Mouse (Mus musculus) cerebellum, postnatal 10 days (tissue): Measurements from ENCODE around the gene Aspg.

ENCODE experiments used
- DNase-seq, 2 experiments: peaks; one replicate each; pipeline ENCODE4 v3.0.0; 2021; ENCODE audit warnings: mixed read lengths in 2 of 2

Gene Aspg

GRCm38 (mm10) chr12:112117006-112117405 is 10.5 kb downstream of the Aspg start:
- peak in 1 of 2 experiments; percentile 7 for DNase-seq

GRCm38 (mm10) chr12:112117649-112118048 is 11.2 kb downstream of the Aspg start:
- DNase-seq, result no peak

DNA sequence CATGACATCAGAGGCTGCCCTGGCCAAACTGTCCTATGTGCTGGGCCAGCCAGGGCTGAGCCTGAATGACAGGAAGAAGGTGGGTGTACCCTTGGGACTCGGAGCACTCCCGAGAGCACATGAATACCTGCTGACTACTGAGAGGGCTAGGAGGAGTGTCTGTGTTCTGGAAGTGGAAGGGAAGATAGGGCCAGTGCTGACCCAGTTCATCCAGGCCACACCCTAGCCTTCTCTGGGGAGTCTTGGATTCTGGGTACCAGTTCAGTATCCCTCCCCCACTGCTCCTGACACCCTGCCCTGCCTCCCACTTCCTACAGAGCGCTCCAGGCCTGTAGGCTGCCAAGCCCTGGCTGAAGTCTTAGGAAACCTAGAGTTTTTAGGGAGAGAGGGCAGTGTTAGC is 14.7 kb downstream of the Aspg start:
- DNase-seq, result no peak

GRCm38 (mm10) chr12:112125903-112126302 is 19.4 kb downstream of the Aspg start:
- DNase-seq, result no peak

GRCm38 (mm10) chr12:112126931-112127635 is 20.6 kb downstream of the Aspg start:
- no peak for DNase-seq

DNA sequence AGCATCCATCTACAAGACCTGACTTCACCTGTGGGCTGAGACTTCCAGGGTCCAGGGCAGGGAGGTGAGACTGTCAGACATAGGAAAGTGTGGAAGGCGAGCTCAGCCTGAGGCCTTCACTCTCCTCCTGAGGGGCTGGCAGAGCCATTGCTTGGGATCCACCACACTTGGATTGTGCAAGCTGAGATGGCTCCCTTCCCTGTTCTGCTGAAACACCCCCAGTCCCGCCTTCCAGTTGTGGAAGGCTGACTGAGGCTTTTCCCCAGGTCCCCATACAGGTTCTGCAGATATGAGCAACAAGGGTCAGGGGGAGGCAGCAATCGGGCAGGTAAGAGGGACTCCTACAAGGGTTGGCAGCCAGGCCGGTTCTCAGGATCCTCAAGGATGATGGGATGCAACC is 22.0 kb downstream of the Aspg start:
- DNase-seq, result no peak

GRCm38 (mm10) chr12:112129300-112129856 is 22.9 kb downstream of the Aspg start:
- no peak for DNase-seq

DNA sequence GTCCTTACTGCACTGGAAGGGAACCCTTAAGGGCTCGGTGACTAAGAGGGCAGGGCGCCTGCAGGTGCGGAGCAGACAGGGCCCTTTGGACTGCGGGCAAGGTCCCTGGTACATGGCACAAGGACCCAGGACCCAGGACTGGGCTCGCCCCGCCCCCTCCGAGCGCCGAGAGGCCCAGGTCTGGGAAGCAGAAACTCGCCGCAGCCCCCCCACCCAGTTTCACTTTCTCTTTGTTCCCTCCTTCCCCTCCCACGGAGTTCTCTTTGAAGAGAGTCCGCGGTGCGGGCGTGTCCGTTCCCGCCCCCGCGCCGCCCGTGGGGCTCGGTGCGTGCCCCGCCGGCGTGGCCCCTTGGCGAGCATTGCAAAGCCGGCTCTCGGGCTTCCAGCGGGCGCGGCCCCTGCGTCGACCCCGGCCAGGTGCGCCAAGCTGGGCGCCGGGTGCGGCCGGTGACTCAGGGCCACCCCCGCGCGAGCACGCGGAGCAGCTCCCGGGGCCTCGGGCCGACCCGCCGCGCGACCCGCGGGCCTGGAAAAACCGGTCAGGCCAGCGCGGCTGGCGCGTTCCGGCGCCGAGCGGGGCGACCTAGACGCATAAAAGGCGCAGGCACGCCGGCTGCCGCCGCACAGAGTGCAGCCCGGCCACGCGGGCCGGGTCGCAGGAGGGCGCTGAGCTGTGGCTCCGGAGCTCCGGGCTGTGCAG is 23.8 kb downstream of the Aspg start:
- DNase-seq, result peak; percentile 57 to 58

GRCm38 (mm10) chr12:112130957-112131356 is 24.5 kb downstream of the Aspg start:
- no peak for DNase-seq

- DNase-seq, result peak; percentile 76 to 81
These were observed 33.8 kb downstream of the Aspg start for GRCm38 (mm10) chr12:112140231-112140630.

DNA sequence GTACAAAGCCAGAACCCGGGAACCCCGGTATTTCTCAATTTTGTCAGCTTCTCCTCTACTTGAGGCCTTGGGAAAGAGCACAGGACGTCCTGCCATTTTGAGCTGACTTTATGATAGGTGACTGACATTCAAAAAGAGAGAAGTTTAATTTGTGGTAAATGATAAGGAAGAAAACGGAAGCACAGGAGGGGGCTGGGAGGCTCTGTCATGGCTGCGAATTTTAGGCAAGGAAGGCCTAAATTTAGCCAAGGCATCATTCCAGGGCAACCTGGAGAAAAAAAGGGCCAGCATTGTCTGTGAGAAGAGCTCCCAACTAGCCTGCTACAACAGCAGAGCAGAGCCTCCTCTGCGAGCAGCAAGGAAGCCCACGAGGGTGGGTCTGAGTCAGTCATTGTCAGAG is 34.3 kb downstream of the Aspg start:
- DNase-seq, result no peak

DNA sequence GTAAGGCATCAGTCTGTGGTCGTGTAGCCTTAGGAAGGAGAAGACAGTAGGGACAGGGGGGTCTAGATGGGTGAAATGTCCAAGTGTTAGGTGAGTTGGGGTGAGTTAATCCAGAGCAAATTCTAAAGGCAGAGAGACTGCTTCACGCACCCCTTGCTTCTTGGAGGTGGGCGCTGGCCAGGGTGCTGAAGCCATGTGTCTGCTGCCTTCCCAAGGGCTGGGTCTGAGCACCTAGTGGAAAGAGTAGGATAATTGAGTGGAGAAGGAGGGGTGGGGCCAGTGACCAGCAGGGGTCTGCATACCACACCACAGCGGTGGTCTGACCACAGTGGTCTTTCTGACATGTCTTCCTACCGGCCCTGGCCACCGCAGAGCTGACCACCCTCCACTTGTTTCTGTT is 34.8 kb downstream of the Aspg start:
- no peak for DNase-seq

DNA sequence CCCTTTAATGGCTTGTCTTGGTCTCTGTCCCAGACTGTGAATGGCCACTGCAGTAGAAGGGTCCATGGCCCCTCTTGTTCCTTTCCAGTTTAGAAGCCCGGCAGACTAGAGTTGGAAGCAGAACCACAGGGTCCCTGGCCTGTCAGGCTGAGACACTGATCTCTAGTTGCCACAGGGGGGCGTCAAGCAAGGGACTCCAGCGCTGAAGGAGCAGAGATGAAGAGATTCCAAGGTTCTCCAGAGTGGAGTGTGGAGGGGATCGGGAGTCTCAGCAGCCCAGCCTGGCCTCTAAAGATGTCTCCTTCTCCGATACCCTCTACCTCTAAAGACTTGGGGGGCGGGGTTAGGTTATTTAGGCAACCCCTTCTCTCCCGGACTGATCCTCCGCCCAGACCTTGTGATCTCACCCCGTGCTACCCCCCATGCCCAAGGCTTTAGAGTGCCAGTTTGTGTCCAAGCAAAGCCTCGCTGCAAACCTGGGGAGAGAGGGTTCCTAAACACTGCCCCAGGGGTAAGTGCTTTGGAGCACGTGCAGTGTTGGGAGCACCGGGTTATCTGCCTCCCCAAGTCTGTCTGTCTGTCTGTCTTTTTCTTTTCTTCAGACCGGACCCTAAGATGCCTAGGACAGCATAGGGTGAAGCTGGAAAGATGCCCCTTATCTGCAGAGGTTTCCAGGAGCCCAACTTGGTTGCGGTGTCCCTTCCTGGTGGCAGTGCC is 36.8 kb downstream of the Aspg start:
- peak; percentile 66 to 71 for DNase-seq

DNA sequence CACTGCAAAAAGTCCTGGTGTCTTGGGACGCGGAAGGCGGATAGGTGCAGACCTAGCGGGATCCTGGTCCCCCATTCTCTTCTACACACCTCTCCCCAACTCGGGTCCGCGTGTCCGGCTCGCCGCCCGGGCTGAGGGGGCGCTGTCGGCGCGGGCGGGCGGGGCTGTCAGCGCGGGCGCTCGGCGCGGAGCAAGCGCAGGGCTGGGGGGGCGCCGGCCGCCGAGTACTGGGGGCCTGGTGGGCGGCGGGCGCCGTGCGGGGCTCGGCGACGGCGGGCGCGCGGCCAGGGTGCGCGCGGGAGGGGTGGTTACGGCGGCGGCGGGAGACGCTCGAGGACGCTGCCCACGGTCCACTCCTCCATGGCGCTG is 37.3 kb downstream of the Aspg start:
- DNase-seq, result peak; percentile 47 to 52

- DNase-seq, result peak in 1 of 2 experiments; percentile 41
These were observed 38.1 kb downstream of the Aspg start for GRCm38 (mm10) chr12:112144377-112145115.

DNA sequence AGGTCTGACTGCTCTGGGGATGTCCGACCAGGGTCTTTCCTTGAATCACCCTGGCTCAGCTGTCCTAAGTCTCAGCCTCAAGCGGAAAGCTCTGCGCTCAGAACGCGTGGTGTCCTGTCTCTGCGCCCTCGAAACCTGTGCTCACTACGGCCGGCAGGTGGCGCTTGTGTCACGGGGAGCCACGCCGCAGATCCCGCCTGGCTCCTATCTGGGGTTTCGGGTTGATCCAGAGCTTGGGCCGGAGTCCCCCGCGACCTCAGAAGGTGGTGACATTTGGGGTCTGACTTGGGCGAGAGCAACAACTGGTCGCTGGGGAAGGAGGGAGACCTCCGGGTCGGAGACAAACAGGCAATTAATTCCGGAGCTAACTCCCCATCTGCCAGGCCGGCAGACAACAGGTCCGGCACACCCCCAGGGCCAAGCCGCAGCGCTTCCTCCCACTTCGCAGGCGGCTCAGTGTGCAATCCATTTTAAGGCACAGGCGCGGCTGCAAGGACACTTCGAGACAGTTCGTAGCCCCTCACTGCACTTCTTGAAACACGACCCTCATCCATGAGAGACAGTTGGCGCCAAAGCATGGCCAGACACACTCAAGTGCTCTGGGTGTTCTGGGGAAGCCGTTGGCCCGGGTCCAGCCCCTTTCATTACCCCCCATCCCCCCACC is 38.9 kb downstream of the Aspg start:
- DNase-seq, result peak; percentile 93 to 94

GRCm38 (mm10) chr12:112145875-112146651 is 39.6 kb downstream of the Aspg start, which contains the start of gene Kif26a:
Gene Kif26a (plus strand): TSS chr12:112146208.
- peak; percentile 46 to 56 for DNase-seq

DNA sequence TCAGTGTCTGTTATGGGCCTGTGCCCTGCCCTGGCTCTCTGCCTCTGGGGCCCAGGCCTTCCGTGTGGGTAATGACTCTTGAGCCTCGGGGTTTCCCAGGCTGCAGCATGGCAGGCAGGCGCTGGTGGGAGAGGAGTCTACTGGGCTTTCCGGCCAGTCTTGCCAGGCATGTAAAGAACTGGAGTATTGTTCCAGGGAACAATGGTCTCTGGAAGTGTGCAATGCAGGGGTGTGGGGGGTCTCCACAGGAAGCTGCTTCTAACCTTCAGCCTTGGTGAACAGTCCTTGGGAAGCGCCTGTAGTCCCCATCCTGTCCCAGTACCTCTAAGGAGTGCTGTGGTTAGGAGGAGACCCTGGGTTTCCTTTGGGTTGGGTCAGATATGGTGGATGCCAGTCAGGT is 40.9 kb downstream of the Aspg start:
- DNase-seq, result no peak

- DNase-seq, result no peak
These were observed 43.5 kb downstream of the Aspg start for GRCm38 (mm10) chr12:112150011-112150410.

- DNase-seq, result peak in 1 of 2 experiments; percentile 37
These were observed 44.9 kb downstream of the Aspg start for GRCm38 (mm10) chr12:112151244-112151979.

DNA sequence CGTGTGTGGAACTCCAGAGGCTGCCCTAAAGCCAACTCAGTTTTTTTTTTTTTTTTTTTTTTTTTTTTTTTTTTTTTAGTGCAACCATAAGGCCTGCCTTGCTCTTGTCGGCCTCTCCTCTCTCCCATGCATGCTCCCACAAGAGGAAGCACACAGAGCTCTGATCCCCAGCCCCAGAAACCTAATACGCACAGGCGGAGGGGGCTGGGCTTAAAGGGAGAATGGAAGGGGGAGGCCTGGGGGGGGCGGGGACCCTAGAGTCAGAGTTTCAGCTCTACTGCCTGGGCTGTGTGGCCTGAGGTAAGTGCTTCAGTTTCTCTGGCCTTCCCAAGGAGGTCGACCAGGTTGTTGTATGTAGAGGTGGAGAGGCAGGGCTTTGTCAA is 45.5 kb downstream of the Aspg start:
- no peak for DNase-seq
